Mouse (Mus musculus) leukemia stem cell, adult 10-12 weeks (primary cell): Measurements from ENCODE around the gene Sbk1. TPM values are rescaled to one million over a fixed set of nuclear protein-coding genes. Genes with fewer than 3 reads are reported as not detected.

Experiments used
- polyA plus RNA-seq: library from polyadenylated mRNA; stranded (reverse); fragments of >175 nt; gene quantifications from 2 replicates; pipeline ENCODE4 v1.2.3, GENCODE M21; 2012; ENCODE audit warnings: low replicate concordance

Gene Sbk1
- 51.0 and 58.3 TPM in 2 replicates for polyA plus RNA-seq

DNA sequence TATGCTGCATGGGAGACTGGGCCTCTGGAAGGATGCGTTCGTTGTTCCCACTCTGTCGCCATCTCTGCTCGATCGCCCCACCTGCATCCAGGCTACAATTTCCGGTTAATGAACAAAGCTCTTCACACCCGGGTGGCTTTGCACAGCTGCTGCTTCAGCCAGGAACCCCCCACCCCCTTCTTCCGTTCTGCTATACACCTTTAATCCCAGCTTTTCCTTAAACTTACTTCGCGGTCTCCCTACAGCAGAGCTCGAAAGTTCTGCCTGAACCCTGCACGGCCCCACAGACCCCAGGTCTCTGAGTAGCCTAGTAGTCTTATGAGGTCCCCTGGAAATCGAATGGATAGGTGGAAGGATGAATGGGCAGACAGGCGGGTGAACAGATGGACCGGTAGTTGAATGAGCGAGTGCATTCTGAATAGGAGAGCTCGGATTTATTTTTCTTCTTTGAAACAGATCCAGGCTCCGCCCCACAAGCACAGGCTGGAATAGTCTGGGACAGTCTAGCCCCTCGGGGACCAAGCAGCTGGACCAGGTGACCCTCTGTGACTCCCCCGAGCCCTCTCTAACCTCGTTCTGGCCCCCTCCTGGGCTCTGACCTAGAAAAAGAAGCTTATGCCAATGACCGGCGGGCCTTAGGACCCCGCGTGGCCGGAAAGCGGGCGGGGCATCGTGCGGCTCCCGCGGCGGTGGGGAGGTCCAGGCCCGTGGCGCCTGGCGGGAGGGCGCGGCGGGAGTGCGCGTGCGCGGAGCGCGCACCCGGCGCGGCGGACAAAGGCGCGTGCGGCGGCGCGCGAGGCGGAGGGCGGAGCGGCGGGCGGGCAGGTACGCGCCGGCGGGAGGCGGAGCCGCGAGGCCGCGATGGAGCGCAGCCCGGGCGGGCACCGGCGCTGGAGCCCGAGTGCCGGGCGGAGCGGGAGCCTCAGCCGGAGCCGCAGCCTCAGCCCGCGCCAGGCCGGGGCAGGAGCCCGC, at the start of gene Sbk1:
Sbk1 (plus strand) TSS at position 908 of the 972 bp plus-strand sequence.

Other genes starting within 250 kb of the Sbk1 start
- gene Gsg1l, start 190.2 kb upstream of the Sbk1 start, polyA plus RNA-seq, result not detected in 2 replicates
- 124 and 231 TPM in 2 replicates for gene Xpo6, start 72.1 kb upstream of the Sbk1 start, polyA plus RNA-seq
- 15.7 and 32.8 TPM in 2 replicates for gene Lat, start 97.0 kb downstream of the Sbk1 start, polyA plus RNA-seq
- gene Spns1, start 104.8 kb downstream of the Sbk1 start, polyA plus RNA-seq, result 107 and 109 TPM in 2 replicates
- 5.5 and 6.0 TPM in 2 replicates for gene Nfatc2ip, start 124.1 kb downstream of the Sbk1 start, polyA plus RNA-seq
- 15.0 and 38.2 TPM in 2 replicates for gene Cd19, start 142.3 kb downstream of the Sbk1 start, polyA plus RNA-seq
- 58.1 and 79.3 TPM in 2 replicates for gene Rabep2, start 156.1 kb downstream of the Sbk1 start, polyA plus RNA-seq
- gene Atp2a1, start 190.5 kb downstream of the Sbk1 start, polyA plus RNA-seq, result 0.27 and 0.34 TPM in 2 replicates
- 56.4 and 77.6 TPM in 2 replicates for gene Sh2b1, start 202.8 kb downstream of the Sbk1 start, polyA plus RNA-seq
- 19.5 and 71.4 TPM in 2 replicates for gene Tufm, start 214.7 kb downstream of the Sbk1 start, polyA plus RNA-seq
- gene Atxn2l, start 230.8 kb downstream of the Sbk1 start, polyA plus RNA-seq, result 1,237 and 1,711 TPM in 2 replicates